ENCODE assay signal across 26 mouse cellular contexts in the genomic region with DNA sequence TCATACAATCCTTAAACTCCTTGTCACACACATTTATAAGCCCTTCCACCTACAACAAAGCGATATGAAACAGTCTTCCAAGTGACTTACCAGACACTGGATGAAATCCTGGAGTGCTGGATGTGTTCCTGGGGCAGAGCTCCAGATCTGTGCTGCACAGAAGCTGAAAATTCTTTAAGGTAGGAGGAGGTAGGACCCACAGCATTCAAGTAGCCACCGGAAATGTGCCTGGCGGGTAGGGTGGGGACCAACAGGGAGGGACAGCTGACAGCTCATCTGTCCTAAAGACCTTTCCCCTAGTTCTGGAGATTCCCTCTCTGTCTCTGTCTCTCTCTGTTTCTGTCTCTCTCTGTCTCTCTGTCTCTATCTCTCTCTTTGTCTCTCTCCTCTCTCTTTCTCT. TPM values are rescaled to one million over a fixed set of nuclear protein-coding genes. Genes with fewer than 3 reads are reported as not detected.
DNase-seq lines count a peak whose midpoint lies in the region; ATAC-seq and TF ChIP-seq lines count a peak whose summit lies in the region.
"Had no signal": no experiment of that assay in that cellular context is flagged by ENCODE, and none has a peak within 500 bp of the region (broad histone marks: within the 10 kb centered on the region; RNA-seq: fewer than 3 reads in every experiment).

Gene AU018091 (minus strand): TSS at position 279 of the 400 bp plus-strand sequence.

- 89% methylated on average over 3 of the region's 3 CpGs for WGBS in forebrain, embryonic 12.5 days
- WGBS in heart, embryonic 10.5 days = 56% methylated on average over 3 of the region's 3 CpGs

- H3K4me3 ChIP-seq in ES-Bruce4 (ENCODE audit: low read depth, low read length) = peak within 1 kb of the TSS; percentile 97
- peak within 1 kb of the TSS; percentile 61 to 67 for H3K4me3 ChIP-seq in ES-E14 (ENCODE audit: insufficient read depth in 1 of 2, low read depth in 1 of 2, low read length in 2 of 2, poor library complexity in 1 of 2, severe bottlenecking in 1 of 2)
- no peak within 1 kb of the TSS for H3K4me3 ChIP-seq in forebrain, embryonic 12.5 days (replicated peaks)
- no peak within 1 kb of the TSS for H3K4me3 ChIP-seq in heart, embryonic 10.5 days
- H3K4me3 ChIP-seq: embryonic facial prominence, embryonic 13.5 days; embryonic facial prominence, embryonic 15.5 days; erythroblast, embryonic 14.5 days had no signal

- no peak for TF ChIP-seq CTCF in ES-Bruce4 (IDR thresholded peaks at IDR 0.05; ENCODE audit: low read depth, low read length)

- H3K4me2 ChIP-seq in forebrain, embryonic 12.5 days = no peak within 1 kb of the TSS
- H3K4me2 ChIP-seq: embryonic facial prominence, embryonic 13.5 days; embryonic facial prominence, embryonic 15.5 days had no signal

- H3K36me3 ChIP-seq in ES-Bruce4 (ENCODE audit: control insufficient read depth, insufficient read depth, low read length, poor library complexity, severe bottlenecking) (no peaks in the 10 kb centered on the region), ES-E14 (ENCODE audit: control insufficient read depth, insufficient read depth, low read length, poor library complexity, severe bottlenecking) (peaks cover under 1% of the 10 kb centered on the region)
- no peaks in the 10 kb centered on the region for H3K36me3 ChIP-seq in forebrain, embryonic 12.5 days (replicated peaks)
- no peaks in the 10 kb centered on the region for H3K36me3 ChIP-seq in heart, embryonic 10.5 days
- H3K36me3 ChIP-seq: embryonic facial prominence, embryonic 13.5 days; embryonic facial prominence, embryonic 15.5 days had no signal

- no peaks in the 10 kb centered on the region for H3K27me3 ChIP-seq in ES-Bruce4 (ENCODE audit: control insufficient read depth, insufficient read depth, low read length, poor library complexity, severe bottlenecking)
- no peaks in the 10 kb centered on the region for H3K27me3 ChIP-seq in forebrain, embryonic 12.5 days
- no peaks in the 10 kb centered on the region for H3K27me3 ChIP-seq in heart, embryonic 10.5 days (ENCODE audit: insufficient read depth, poor library complexity, severe bottlenecking)
- H3K27me3 ChIP-seq: embryonic facial prominence, embryonic 13.5 days; embryonic facial prominence, embryonic 15.5 days had no signal

- ATAC-seq in forebrain, embryonic 12.5 days (ENCODE audit: low FRiP score) = no peak
- ATAC-seq in erythroid progenitor cell, adult 5-6 weeks (replicated peaks; ENCODE audit: low FRiP score, poor library complexity, severe bottlenecking) = no peak
- ATAC-seq: forebrain, embryonic 14.5 days; forebrain, embryonic 16.5 days had no signal

- H3K27ac ChIP-seq in ES-Bruce4 (ENCODE audit: insufficient read depth, low read length) = peak within 1 kb of the TSS; percentile 99
- H3K27ac ChIP-seq in ES-E14 (ENCODE audit: insufficient read depth, low read depth, low read length, poor library complexity, severe bottlenecking) = peak within 1 kb of the TSS; percentile 68; the same call in 1 of the 2 replicates
- no peak within 1 kb of the TSS for H3K27ac ChIP-seq in forebrain, embryonic 12.5 days
- no peak within 1 kb of the TSS for H3K27ac ChIP-seq in heart, embryonic 10.5 days
- H3K27ac ChIP-seq: embryonic facial prominence, embryonic 13.5 days; embryonic facial prominence, embryonic 15.5 days had no signal

- DNase-seq in ES-E14 (ENCODE audit: low read depth, low spot score) = peak; percentile 60
- peak; percentile 83 for DNase-seq in ZHBTc4 (ENCODE audit: low read depth, low spot score)
- no peak for DNase-seq in spleen, postnatal 4 days (ENCODE audit: low spot score in 2 of 2)
- DNase-seq in heart, embryonic 10.5 days (ENCODE audit: low spot score) = no peak
- DNase-seq: adrenal gland, adult 2 months; adrenal gland, postnatal 10 days; adrenal gland, postnatal 25 days; cerebellum, adult 11 months; cerebellum, adult 18-20 months; cerebellum, adult 8-10 months; cerebellum, adult 9-11 months; cerebellum, postnatal 14 days; cerebellum, postnatal 36 days; embryo, embryonic 11 days had no signal

- in situ Hi-C loops in ES-E14 (cut with MboI; ENCODE audit: low sequenced_read_pairs in 2 of 2, unreplicated experiment in 2 of 2) = no loop called here

- H3K9me3 ChIP-seq in ES-Bruce4 (replicated peaks; ENCODE audit: control insufficient read depth, insufficient read depth, low read length, poor library complexity, severe bottlenecking) (no peaks in the 10 kb centered on the region), ES-E14 (ENCODE audit: control insufficient read depth, insufficient read depth, low read depth, low read length) (no peaks in the 10 kb centered on the region)
- no peaks in the 10 kb centered on the region for H3K9me3 ChIP-seq in forebrain, embryonic 12.5 days
- no peaks in the 10 kb centered on the region for H3K9me3 ChIP-seq in heart, embryonic 10.5 days
- H3K9me3 ChIP-seq: embryonic facial prominence, embryonic 15.5 days had no signal

- H3K4me1 ChIP-seq in ES-Bruce4 (ENCODE audit: control insufficient read depth, insufficient read depth, low read length) (peaks cover 4% of the 10 kb centered on the region), ES-E14 (ENCODE audit: control insufficient read depth in 2 of 2, insufficient read depth in 2 of 2, low read length in 2 of 2, poor library complexity in 1 of 2) (peaks cover 0 to 2% of the 10 kb centered on the region in 2 experiments; a peak in 2 of 4 replicates)
- no peaks in the 10 kb centered on the region for H3K4me1 ChIP-seq in forebrain, embryonic 12.5 days
- H3K4me1 ChIP-seq in heart, embryonic 10.5 days = no peaks in the 10 kb centered on the region
- H3K4me1 ChIP-seq: embryonic facial prominence, embryonic 13.5 days; embryonic facial prominence, embryonic 15.5 days had no signal

- peak; percentile 53 for TF ChIP-seq POLR2A in ES-Bruce4 (IDR thresholded peaks at IDR 0.05; ENCODE audit: insufficient read depth, low read length)

- TF ChIP-seq EP300 in ES-Bruce4 (IDR thresholded peaks at IDR 0.05; ENCODE audit: insufficient read depth, low read depth, low read length) = peak; percentile 91

- peak within 1 kb of the TSS; percentile 79 for H3K9ac ChIP-seq in ES-Bruce4 (ENCODE audit: low read depth, poor library complexity, severe bottlenecking)
- H3K9ac ChIP-seq in ES-E14 (ENCODE audit: insufficient read depth, low read depth, low read length, poor library complexity, severe bottlenecking) = peak within 1 kb of the TSS; percentile 74
- H3K9ac ChIP-seq in forebrain, embryonic 12.5 days = no peak within 1 kb of the TSS
- H3K9ac ChIP-seq: embryonic facial prominence, embryonic 13.5 days; embryonic facial prominence, embryonic 15.5 days had no signal

TF ChIP-seq in ES-E14, 5 proteins besides CTCF, POLR2A, EP300 and RAD21:
- TF ChIP-seq ZC3H11A (IDR thresholded peaks at IDR 0.05; ENCODE audit: borderline replicate concordance, low read depth, low read length) = no peak
- no peak for TF ChIP-seq CHD2 (IDR thresholded peaks at IDR 0.05; ENCODE audit: low read depth, low read length)
- TF ChIP-seq HCFC1 (IDR thresholded peaks at IDR 0.05; ENCODE audit: borderline replicate concordance, insufficient read depth, low read length) = no peak
- TF ChIP-seq ZNF384 (IDR thresholded peaks at IDR 0.05; ENCODE audit: low read depth, low read length) = no peak
- no peak for TF ChIP-seq MAFK (IDR thresholded peaks at IDR 0.05; ENCODE audit: insufficient read depth, low read depth, low read length)

RNA-seq across cellular contexts. Expression of gene AU018091, which starts in this region (rescaled TPM):
- 64.8 and 68.3 TPM in 2 replicates for polyA plus RNA-seq in ES-Bruce4 (2011; ENCODE audit: insufficient read depth, insufficient read length, low read depth, missing spikeins)
- 198 and 373 TPM in 2 replicates for total RNA-seq in ES-E14 (2012; rRNA removed)
- 0.13 and 0.26 TPM in 2 replicates for polyA plus RNA-seq in forebrain, embryonic 12.5 days (2016; fragmentation: Nextera tagmentation; extraction: Ambion mirVana)
- 0.30 and 0.65 TPM in 2 replicates for polyA plus RNA-seq in heart, embryonic 10.5 days (2016; fragmentation: Nextera tagmentation; extraction: Ambion mirVana)
- total RNA-seq in erythroid progenitor cell, adult 5-6 weeks (2015; ENCODE audit: low replicate concordance) = not detected in 2 replicates
- total RNA-seq in erythroid progenitor cell, adult 5-6 weeks (2017; ENCODE audit: low replicate concordance) = not detected in 2 replicates
- total RNA-seq: adrenal gland, adult 2 months; adrenal gland, postnatal 10 days; adrenal gland, postnatal 25 days; adrenal gland, postnatal 4 days; common myeloid progenitor, adult 5-6 weeks; MEL had no signal
- polyA plus RNA-seq: adrenal gland, adult 2 months; erythroblast, embryonic 14.5 days; forebrain, embryonic 14.5 days; forebrain, embryonic 16.5 days; frontal cortex, adult 2 months had no signal

Comparison
In these comparisons a context has a peak if more than half of its experiments do, and no peak if none do; other contexts are left out.
1. RNA of gene AU018091 (total RNA-seq): 198 to 373 TPM in ES-E14; not detected in erythroid progenitor cell, adult 5-6 weeks; every median in the first group is over 100 times any median in the second.
2. RNA of gene AU018091 (polyA plus RNA-seq): 64.8 to 68.3 TPM in ES-Bruce4; 0.30 to 0.65 TPM in heart, embryonic 10.5 days and 0.13 to 0.26 TPM in forebrain, embryonic 12.5 days; every median in the first group is over 10 times any median in the second.
3. H3K27ac ChIP-seq: peak in ES-Bruce4 (single experiment) and ES-E14 (single experiment); none in forebrain, embryonic 12.5 days (single experiment) and heart, embryonic 10.5 days (single experiment).
4. H3K4me3 ChIP-seq: peak in ES-Bruce4 (single experiment) and ES-E14 (2 of 2); none in forebrain, embryonic 12.5 days (single experiment) and heart, embryonic 10.5 days (single experiment).
5. DNase-seq: peak in ES-E14 (single experiment) and ZHBTc4 (single experiment); none in spleen, postnatal 4 days (0 of 2) and heart, embryonic 10.5 days (single experiment).